Mouse (Mus musculus): ENCODE data around the gene Aurkaip1. TPM values are rescaled to one million over a fixed set of nuclear protein-coding genes. Genes with fewer than 3 reads are reported as not detected.

Gene Aurkaip1
- total RNA-seq, 2 experiments from 2014 or later: 81.6 to 82.6 TPM

DNA sequence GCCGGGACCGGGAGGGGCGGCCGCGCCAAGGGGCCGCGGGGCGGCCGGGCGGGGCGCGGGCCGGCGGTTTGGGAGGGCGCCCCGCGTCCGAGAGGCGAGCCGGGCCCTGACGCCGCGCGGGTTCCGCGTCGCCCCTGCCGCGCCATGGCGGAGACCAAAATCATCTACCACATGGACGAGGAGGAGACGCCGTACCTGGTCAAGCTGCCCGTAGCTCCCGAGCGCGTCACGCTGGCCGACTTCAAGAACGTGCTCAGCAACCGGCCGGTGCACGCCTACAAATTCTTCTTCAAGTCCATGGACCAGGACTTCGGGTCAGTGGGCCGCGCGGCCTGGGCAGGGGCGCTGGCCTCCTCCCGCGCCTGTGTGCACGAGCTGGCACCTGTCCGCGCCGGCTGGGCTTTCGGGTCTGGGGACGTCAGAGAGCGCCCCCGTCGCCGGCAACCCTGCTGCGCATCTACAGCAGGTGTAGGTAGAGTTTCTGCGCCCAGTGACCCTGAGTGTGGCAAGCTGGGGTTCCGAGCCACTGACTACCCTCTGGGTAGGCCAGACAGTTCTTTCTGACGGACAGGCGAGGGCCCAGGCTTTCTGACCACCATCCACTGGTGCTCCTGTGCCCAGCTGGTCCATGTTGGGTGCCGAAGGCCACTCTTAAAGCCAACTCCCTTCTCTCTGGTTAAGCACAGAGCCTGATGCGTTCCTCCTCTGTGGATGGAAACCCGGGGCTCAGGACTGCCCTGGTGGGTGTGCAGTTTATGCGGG, 16.7 kb downstream of the Aurkaip1 start:
- intact Hi-C loops (cut with DNase I): no loop called here
- DNase-seq (ENCODE audit: extremely low spot score in 1 of 2, low spot score in 2 of 2): peak in 1 of 2 experiments; percentile 67

DNA sequence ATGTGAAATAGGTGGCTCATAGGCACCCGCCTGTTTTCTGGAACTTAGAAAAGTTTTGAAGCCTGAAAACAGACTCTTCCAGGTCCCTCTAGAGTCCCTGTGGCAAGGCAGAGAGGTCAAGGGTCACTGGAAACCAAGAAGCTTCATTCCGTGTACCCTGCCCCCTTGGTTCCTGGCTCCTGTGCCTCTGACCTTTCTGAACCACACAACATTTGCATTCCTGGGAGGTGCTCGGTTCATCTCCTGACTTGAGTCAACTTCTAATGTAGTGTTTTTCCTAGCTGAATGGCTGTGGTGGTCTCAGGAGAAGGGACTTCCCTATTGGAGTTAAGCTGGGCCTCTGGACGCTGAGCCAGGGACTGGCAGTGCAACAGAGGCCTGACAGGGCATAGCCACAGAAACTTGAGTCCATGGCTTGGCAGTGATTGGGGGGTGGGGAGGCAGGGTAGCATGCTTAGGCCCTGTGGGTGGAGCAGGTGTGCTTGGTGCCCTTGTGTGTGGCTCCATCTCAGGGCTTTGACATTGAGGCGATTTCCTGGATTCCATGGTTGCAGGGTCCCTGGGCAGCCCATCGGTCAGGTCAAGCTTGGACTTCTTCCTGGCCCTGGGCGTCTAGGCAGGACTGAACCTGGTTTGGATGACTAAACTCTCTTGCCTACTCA, 17.5 kb downstream of the Aurkaip1 start:
- intact Hi-C loops (cut with DNase I): no loop called here
- DNase-seq (ENCODE audit: extremely low spot score in 1 of 2, low spot score in 2 of 2): no peak

DNA sequence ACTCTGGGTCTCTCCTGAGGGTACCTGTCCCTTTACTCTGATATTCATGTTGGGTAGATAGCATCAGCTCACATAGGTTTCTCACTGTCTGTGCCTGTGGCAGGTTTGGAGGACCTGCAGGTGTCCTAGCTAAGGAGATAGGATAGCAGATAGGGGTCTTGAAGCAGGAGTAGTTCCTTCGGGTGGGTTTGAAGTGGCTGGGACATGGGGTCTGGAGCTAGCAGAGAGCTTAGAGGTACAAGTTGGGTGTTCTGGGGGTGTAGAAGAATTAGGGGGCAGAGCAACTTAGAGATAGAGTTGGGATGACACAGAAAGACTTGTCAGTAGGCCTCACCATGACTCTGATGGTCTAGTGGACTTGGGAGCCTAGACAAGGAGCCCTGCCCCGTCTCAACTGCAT, 18.3 kb downstream of the Aurkaip1 start:
- DNase-seq (ENCODE audit: extremely low spot score in 1 of 2, low spot score in 2 of 2): no peak
- intact Hi-C loops (cut with DNase I): no loop called here

DNA sequence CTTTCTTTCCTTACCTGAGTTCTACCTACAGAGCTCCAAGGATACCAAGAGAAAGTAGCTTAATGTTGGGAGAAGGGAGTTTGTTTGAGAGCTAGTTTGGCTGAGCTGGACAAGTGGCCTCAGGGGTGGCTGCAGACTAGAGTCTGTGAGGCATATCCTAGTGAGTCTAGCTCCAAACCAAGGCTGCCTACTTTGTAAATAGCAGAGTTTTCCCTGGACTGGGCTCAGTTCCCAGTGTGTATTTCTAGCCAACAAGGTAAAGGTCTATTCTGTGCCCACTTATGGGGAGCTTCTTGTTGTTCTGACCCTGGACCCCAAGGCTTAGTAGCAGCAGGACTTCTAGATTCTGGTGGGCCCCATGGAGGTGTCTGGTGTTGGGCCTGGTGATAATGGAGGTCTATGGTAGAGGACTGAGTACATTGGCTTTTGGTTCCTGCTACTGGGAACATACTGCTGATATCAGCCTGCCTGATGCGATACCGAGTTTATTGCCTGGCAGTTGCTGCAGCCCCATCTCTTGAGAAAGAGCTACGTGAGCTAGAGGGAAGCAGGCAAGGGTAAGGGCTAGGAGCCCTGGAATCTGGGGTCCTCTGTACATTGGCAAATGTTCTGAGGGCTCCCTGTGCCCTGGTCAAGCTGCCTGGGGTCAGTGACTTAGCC, 18.9 kb downstream of the Aurkaip1 start:
- intact Hi-C loops (cut with DNase I): no loop called here

DNA sequence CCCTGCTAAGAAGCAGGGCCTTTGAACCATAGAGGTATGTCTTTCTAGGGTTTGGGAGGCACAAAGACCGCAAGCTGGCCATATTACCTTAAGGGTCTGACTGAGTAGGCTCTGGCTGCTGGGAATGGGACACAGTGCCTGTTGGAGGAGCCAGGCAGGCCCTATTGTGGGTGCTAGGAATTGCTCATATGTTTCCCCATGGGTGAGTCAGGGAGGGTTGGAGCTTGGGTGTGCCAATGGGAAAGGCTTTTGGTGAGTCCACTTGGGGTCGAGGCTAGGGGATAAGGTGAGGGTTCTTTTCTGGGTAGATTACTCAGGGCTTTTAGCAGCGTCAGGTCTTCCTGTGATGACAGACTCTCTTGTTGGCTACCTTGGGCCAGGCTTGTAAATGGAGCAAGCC, 20.3 kb downstream of the Aurkaip1 start:
- intact Hi-C loops (cut with DNase I): no loop called here
- no peak for DNase-seq (ENCODE audit: extremely low spot score in 1 of 2, low spot score in 2 of 2)

More for the DNA sequence above, 18.9 kb downstream of the Aurkaip1 start:
- no peak for DNase-seq (ENCODE audit: extremely low spot score in 1 of 2, low spot score in 2 of 2)

DNA sequence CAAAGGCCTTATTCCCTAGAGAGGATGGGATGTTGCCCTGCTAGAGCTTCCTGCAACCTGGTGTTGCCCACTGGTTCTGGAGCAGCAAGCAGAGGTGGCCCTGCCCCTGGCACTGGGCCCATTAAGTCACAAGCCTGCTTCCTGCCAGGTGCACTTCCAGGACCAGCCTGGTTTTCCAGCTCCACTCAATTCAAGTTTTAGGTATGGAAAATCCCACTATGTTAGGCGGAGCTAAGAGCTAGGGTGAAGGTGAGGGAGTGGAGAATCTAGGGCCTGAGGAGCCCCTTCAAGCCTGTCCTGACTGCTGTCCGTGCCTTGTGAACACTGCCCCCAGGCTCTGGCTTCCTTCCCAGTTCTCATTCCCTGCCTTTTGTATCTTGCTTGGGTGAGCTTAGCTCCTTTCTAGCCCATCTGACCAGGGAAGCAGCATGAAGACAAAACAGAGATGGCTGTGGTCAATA, 20.9 kb downstream of the Aurkaip1 start:
- intact Hi-C loops (cut with DNase I): no loop called here
- no peak for DNase-seq (ENCODE audit: extremely low spot score in 1 of 2, low spot score in 2 of 2)

DNA sequence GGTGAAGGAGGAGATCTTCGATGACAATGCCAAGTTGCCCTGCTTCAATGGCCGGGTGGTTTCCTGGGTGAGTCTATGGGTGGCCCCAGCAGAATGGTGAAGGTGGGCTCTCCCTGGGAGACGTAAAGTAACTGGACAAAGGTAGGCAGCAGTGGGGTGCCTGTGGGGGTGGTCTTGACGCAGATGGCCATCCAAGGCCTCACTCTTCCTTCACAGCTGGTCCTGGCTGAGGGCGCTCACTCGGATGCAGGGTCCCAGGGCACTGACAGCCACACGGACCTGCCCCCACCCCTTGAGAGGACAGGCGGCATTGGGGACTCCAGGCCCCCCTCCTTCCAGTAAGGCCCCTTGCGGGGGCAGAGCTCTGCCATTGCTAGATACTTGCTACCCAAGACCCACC, 22.3 kb downstream of the Aurkaip1 start:
- no peak for DNase-seq (ENCODE audit: extremely low spot score in 1 of 2, low spot score in 2 of 2)
- intact Hi-C loops (cut with DNase I): no loop called here

DNA sequence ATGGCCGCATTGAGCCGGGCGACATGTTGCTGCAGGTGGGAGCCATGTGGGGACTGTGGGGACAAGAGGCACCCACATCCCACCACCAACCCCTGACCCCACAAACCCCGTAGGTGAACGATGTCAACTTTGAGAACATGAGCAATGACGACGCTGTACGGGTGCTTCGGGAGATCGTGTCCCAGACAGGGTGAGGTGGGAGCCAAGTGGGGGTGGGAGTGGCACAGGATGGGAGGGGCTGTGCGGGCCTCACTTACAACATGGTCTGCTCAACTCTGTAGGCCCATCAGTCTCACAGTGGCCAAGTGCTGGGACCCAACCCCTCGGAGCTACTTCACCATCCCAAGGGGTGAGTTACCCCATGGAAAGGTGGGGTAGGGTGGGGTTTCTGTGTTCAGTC, 23.9 kb downstream of the Aurkaip1 start:
- no peak for DNase-seq (ENCODE audit: extremely low spot score in 1 of 2, low spot score in 2 of 2)
- intact Hi-C loops (cut with DNase I): no loop called here

DNA sequence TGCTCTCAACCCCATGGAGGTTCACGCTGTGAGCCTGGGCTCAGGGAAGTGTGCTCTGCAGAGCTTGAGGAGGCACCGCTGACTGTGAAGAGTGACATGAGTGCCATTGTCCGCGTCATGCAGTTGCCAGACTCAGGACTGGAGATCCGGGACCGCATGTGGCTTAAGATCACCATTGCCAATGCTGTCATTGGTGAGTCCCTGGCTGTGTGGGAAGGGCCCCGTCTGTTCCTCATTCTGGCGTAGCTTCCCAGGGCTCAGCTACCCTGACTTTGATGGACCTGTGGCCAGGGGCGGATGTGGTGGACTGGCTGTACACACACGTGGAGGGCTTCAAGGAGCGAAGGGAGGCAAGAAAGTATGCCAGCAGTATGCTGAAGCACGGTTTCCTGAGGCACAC, 25.0 kb downstream of the Aurkaip1 start:
- intact Hi-C loops (cut with DNase I): no loop called here
- no peak for DNase-seq (ENCODE audit: extremely low spot score in 1 of 2, low spot score in 2 of 2)

DNA sequence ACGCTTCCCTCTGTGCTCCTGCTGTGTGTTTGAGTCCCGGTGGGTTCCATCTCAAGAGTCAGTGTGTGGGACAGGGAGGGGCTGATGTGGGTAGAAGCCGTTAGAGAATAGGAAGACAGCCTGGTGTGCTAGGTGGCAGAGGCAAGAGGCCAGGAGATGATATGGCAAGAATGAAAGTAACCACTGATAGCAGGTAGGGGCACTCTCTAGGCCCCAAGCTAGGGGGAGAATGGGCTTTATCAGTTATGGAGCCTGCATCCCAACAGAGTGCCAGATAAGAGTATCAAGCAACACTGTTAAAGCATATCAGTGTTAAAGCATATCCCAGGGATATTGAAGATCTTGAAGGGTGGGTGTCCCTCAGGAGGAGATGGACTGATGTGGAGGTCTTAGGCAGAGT, 25.8 kb downstream of the Aurkaip1 start:
- no peak for DNase-seq (ENCODE audit: extremely low spot score in 1 of 2, low spot score in 2 of 2)
- intact Hi-C loops (cut with DNase I): no loop called here

DNA sequence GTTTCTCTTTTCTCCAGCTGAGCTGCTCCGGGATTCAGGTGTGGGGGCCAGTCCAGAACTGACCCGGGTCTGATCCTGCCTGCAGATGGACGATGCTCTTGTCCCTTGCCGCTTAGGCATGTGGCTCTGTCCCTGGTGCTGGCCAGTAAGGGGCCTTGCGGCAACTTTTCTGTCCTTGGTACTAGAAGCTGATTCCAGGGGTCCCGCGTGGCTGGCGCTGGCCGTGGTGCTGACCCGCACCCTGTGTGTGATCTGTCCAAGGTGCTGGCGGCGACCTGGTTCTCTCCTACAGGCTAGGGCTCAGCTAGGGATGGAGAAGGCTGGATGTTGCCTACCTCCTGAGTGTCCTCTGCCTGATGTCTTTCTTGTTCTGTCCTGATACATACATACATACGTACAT, 28.2 kb downstream of the Aurkaip1 start:
- DNase-seq (ENCODE audit: extremely low spot score in 1 of 2, low spot score in 2 of 2): peak in 1 of 2 experiments; percentile 67
- intact Hi-C loops (cut with DNase I): no loop called here

DNA sequence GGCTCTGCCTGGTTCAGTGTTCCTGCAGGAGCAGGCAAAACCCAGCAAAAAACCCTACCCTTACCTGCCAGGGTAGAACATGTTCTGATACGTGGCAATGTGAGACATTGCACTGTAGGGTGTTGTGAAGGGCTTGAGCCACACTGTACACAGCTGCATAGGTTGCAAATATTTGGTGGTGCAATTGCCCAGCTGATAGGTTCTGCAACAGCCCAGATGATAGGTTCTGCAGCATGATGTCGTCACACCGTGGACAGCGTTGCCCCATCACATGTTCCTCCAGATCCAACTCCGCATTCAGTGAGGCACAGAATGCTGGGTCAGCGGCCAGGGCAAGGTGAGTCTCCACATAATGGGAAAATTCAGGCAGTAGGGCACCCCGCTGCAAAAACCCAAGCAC, 30.7 kb downstream of the Aurkaip1 start:
- intact Hi-C loops (cut with DNase I): no loop called here
- no peak for DNase-seq (ENCODE audit: extremely low spot score in 1 of 2, low spot score in 2 of 2)

DNA sequence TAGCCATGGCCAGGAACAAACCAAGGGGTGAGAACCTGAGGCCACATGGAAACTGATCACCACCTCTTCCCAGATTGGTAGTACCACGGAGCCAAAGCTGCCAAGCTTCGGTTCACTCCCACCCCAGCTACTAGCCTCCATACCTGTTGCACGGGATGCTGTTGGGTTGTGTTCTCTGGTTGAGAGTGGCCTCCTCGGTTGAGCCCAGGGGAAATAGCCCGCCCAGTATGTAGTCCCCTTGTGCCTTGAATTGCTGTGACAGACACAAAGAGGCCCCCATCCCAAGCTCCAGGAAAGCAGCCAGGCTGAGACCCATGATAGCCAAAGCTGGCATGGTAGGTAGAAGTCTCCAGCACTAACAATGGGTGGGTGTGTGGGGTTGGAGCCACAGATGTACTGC, 31.9 kb downstream of the Aurkaip1 start, which contains the start of gene Tas1r3:
TSS of gene Tas1r3 (minus strand) at position 362 of the 400 bp plus-strand sequence.
- intact Hi-C loops (cut with DNase I): no loop called here
- no peak for DNase-seq (ENCODE audit: extremely low spot score in 1 of 2, low spot score in 2 of 2)

DNA sequence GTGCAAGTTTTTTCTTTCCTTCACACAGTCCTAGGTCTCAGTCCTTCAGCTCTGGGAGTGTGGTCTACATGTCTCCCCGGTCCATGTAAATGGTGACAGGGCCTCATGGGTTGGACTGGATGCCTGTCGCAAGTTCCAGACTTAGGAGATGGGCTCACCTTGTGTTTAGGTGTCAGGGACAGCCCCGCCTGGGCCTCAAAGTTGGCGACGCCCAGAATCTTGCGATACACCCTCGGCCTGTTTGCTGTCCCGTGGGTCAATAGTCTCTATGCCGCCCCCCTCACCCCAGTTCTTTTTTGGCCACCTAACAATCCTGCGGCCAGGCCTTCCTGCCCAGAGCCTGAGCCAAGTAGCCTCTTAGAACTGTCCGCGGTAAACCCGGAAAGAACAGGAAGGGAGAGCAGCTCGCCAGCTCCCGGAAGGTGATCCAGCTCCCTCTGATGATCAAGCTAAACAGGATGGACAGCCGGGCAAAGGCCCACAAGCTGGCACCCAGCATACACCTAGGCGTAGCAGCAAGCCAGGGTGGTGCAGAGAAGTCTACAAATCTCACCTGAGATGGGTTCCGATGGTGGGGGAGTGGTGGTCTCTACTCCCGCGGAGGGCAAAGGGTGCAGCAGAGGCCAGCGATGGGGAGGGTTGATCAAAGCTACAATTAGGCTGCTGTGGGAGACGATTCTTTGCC, 37.7 kb downstream of the Aurkaip1 start:
- intact Hi-C loops (cut with DNase I): no loop called here
- no peak for DNase-seq (ENCODE audit: extremely low spot score in 1 of 2, low spot score in 2 of 2)

DNA sequence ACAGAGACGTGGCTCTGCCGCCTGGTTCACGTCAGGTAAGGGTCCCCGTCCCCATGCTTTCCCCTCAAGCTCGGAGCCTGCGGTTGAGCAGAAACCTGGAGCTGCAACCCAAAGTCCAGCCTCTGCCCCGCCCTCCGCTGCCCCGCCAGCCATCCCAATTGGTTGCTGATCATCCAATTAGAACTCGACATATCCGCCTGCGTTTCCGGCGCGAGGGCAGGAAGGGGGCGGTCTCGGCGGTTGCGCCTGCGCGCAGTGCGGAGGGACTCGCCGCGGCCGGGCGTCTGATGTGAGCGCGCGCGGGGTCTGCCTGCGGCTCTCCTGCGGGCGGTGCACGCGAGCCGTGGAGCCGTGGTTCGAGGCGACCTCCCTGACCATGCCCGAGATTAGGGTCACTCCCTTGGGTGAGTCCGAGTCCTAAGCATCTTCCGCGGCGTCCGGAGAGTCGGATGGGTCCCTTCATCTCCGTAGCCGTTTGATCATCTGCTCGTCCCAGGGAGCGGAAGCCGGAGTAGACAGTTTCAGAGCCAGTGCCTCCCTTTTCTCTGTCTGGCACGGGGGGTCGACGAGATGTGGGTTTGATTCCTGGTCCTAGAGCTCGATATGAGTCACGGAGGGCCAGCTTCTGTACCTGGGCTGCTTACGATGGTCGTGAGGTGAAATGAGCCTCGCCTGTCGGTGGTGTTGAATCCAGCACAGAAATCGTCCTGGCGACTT, 38.4 kb downstream of the Aurkaip1 start, which contains the start of the genes Cptp and Ints11:
TSS of gene Cptp (minus strand) at position 124 of the 717 bp plus-strand sequence.
TSS of gene Ints11 (plus strand) at position 230 of the 717 bp plus-strand sequence.
- peak; percentile 95 to 98 for DNase-seq (ENCODE audit: extremely low spot score in 1 of 2, low spot score in 2 of 2)
- intact Hi-C loops (cut with DNase I): no loop called here

DNA sequence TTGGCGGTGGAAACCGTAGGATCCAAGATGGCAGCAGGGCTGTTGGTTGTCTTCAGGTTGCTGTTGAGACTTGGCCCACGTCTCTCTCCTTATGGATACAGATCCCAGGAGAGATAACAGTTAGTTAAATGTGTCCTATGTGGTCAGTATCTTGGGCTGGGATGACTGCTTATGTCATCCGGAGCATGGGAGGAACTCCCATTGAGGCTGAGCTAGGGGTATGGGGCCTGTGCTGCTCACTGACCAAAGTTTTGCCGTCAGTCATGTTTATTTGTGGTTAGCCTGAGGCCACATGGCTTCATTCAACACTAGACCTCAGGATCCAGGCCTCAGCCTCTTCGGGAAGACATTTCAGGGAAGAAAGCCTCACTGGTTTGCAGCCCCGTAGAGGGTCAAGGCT, 40.3 kb downstream of the Aurkaip1 start:
- DNase-seq (ENCODE audit: extremely low spot score in 1 of 2, low spot score in 2 of 2): no peak
- intact Hi-C loops (cut with DNase I): no loop called here
